11 mouse cellular contexts compared by ENCODE assay signal in the genomic region with DNA sequence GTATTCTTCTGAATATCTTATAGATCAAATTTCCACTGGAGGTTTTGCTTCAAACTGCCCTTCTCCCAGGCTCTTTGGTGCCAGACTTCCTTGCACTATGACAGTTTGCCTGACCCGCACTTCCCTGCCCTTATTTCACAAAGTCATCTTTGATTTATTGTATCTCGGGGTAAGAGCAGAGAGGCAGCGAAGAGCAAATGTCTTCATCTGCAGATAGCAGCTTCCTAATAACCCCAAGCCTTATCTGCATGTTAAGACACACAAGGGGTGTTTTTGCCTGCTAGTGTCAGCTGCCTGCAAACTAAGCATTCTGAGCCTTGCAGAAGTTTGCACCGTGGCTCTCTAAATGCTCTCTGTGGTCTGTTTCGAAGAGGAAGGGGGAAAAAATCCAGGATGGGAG.
"Had no signal": no experiment of that assay in that cellular context is flagged by ENCODE, and none has a peak within 500 bp of the region (broad histone marks: within the 10 kb centered on the region; RNA-seq: fewer than 3 reads in every experiment).

No protein-coding gene starts in this region.

- H3K4me1 ChIP-seq: limb, embryonic 15.5 days; liver, embryonic 12.5 days; lung, embryonic 15.5 days; midbrain, embryonic 12.5 days had no signal

- H3K36me3 ChIP-seq: limb, embryonic 15.5 days; liver, embryonic 12.5 days; lung, embryonic 15.5 days; midbrain, embryonic 12.5 days had no signal

- H3K9me3 ChIP-seq: limb, embryonic 15.5 days; liver, embryonic 12.5 days; lung, embryonic 15.5 days; midbrain, embryonic 12.5 days had no signal

- H3K27me3 ChIP-seq: limb, embryonic 15.5 days; liver, embryonic 12.5 days; lung, embryonic 15.5 days; midbrain, embryonic 12.5 days had no signal

- ATAC-seq: intestine, embryonic 16.5 days; liver, embryonic 12.5 days; midbrain, embryonic 16.5 days had no signal

- DNase-seq: kidney, adult 8-10 months; layer of hippocampus, postnatal 36 days; right cerebral cortex, adult 18-20 months; right cerebral cortex, postnatal 25 days; thymus, postnatal 36 days had no signal

- H3K4me3 ChIP-seq: limb, embryonic 15.5 days; liver, embryonic 12.5 days; lung, embryonic 15.5 days; midbrain, embryonic 12.5 days had no signal

- H3K4me2 ChIP-seq: limb, embryonic 15.5 days; liver, embryonic 12.5 days; lung, embryonic 15.5 days; midbrain, embryonic 12.5 days had no signal

- H3K9ac ChIP-seq: limb, embryonic 15.5 days; liver, embryonic 12.5 days; lung, embryonic 15.5 days; midbrain, embryonic 12.5 days had no signal

- H3K27ac ChIP-seq: limb, embryonic 15.5 days; liver, embryonic 12.5 days; lung, embryonic 15.5 days; midbrain, embryonic 12.5 days had no signal
